Mouse (Mus musculus): ENCODE results near the gene Trpc6.

- no peak for TF ChIP-seq CTCF (IDR thresholded peaks at IDR 0.05; ENCODE audit: low read depth, low read length)
- TF ChIP-seq EP300 (IDR thresholded peaks at IDR 0.05; ENCODE audit: insufficient read depth, low read depth, low read length), result no peak
Observed at GRCm38 (mm10) chr9:8606816-8607491, 63.0 kb downstream of the Trpc6 start.

Measured in ES-Bruce4 (cell line).